Mouse (Mus musculus): ENCODE results near the gene Flt3l.
"Not testable (repeated sequence)": the region's sequence is repeated elsewhere in the genome, so short reads cannot be mapped to it uniquely, and the experiment has no call there.

DNA sequence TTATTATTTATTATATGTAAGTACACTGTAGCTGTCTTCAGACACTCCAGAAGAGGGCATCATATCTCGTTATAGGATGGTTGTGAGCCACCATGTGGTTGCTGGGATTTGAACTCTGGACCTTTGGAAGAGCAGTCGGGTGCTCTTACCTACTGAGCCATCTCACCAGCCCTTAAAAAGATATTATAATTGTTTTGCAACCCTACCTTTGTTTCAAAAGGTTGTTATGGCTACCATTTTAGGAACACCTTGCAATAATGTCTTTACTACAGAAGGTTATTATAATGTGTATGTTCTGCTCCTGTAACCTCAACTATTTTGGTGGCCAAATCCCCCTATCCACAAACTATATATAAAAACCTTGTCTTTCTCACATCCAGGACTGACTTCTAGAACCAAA is 16.8 kb upstream of the Flt3l start:
- TF ChIP-seq CTCF (IDR thresholded peaks at IDR 0.05); EP300 (IDR thresholded peaks at IDR 0.05; ENCODE audit: insufficient read depth, low read depth, low read length): not testable (repeated sequence)
